Mouse (Mus musculus): ENCODE data around the gene Fam198a. TPM values are rescaled to one million over a fixed set of nuclear protein-coding genes. Genes with fewer than 3 reads are reported as not detected.
A peak's percentile ranks its signal among the peaks of the same experiment; 100 is the strongest.

Fam198a gene
- total and polyA plus RNA-seq, 2 experiments: 4.0 to 4.4 TPM

- no peaks in the 10 kb centered on the region for H3K36me3 ChIP-seq (ENCODE audit: control insufficient read depth, insufficient read depth, low read length)
- H3K27ac ChIP-seq (replicated peaks; ENCODE audit: insufficient read depth, low read depth, low read length): peak overlapping the region; percentile 90
- no peaks in the 10 kb centered on the region for H3K27me3 ChIP-seq (ENCODE audit: control insufficient read depth, insufficient read depth, low read length)
- WGBS: 45% methylated on average over 7 of the region's 7 CpGs
- H3K9ac ChIP-seq (ENCODE audit: low read depth, low read length): peak overlapping the region; percentile 18; the same call in 1 of the 2 replicates
- TF ChIP-seq POLR2A (IDR thresholded peaks at IDR 0.05; ENCODE audit: extremely low read depth, insufficient read depth, low read length): no peak
- peaks cover 16% of the 10 kb centered on the region; the same call in 1 of the 2 replicates for H3K79me2 ChIP-seq (ENCODE audit: control insufficient read depth, insufficient read depth, low read length)
- no peak overlapping the region for H3K4me3 ChIP-seq (ENCODE audit: insufficient read depth, low read depth, low read length)
- peak; percentile 68 for DNase-seq (ENCODE audit: extremely low read depth, low read depth, low spot score)
- H3K4me1 ChIP-seq (ENCODE audit: control insufficient read depth, insufficient read depth, low read length): peaks cover 7% of the 10 kb centered on the region
Observed at GRCm38 (mm10) chr9:121911196-121911595, 39.6 kb upstream of the Fam198a start.

- Histone ChIP-seq H3K27ac (replicated peaks; ENCODE audit: insufficient read depth, low read depth, low read length) (peak overlapping the region; percentile 90), H3K4me3 (ENCODE audit: insufficient read depth, low read depth, low read length) (peak overlapping the region; percentile 67), H3K27me3 (ENCODE audit: control insufficient read depth, insufficient read depth, low read length) (no peaks in the 10 kb centered on the region), H3K36me3 (ENCODE audit: control insufficient read depth, insufficient read depth, low read length) (no peaks in the 10 kb centered on the region), H3K79me2 (ENCODE audit: control insufficient read depth, insufficient read depth, low read length) (peaks cover 16% of the 10 kb centered on the region; the same call in 1 of the 2 replicates), H3K9ac (ENCODE audit: low read depth, low read length) (peak overlapping the region; percentile 94), H3K4me1 (ENCODE audit: control insufficient read depth, insufficient read depth, low read length) (peaks cover 4% of the 10 kb centered on the region; the same call in 1 of the 2 replicates)
- 40% methylated on average over 4 of the region's 4 CpGs for WGBS
- peak; percentile 90 for DNase-seq (ENCODE audit: extremely low read depth, low read depth, low spot score)
- TF ChIP-seq POLR2A (IDR thresholded peaks at IDR 0.05; ENCODE audit: extremely low read depth, insufficient read depth, low read length) (0 out of 2 replicates have a peak, but pooled peaks have one; percentile 25), CTCF (IDR thresholded peaks at IDR 0.05; ENCODE audit: low read depth, low read length) (no peak)
Observed at GRCm38 (mm10) chr9:121912786-121913185, 38.0 kb upstream of the Fam198a start.

GRCm38 (mm10) chr9:121914226-121914757 lies 36.5 kb upstream of the Fam198a start:
- Histone ChIP-seq H3K27me3 (ENCODE audit: control insufficient read depth, insufficient read depth, low read length) (no peaks in the 10 kb centered on the region), H3K36me3 (ENCODE audit: control insufficient read depth, insufficient read depth, low read length) (no peaks in the 10 kb centered on the region), H3K27ac (replicated peaks; ENCODE audit: insufficient read depth, low read depth, low read length) (peak overlapping the region; percentile 90), H3K9ac (ENCODE audit: low read depth, low read length) (peak overlapping the region; percentile 94), H3K4me1 (ENCODE audit: control insufficient read depth, insufficient read depth, low read length) (peaks cover 5% of the 10 kb centered on the region; the same call in 1 of the 2 replicates), H3K4me3 (ENCODE audit: insufficient read depth, low read depth, low read length) (peak overlapping the region; percentile 67), H3K79me2 (ENCODE audit: control insufficient read depth, insufficient read depth, low read length) (peaks cover 16% of the 10 kb centered on the region; the same call in 1 of the 2 replicates)
- no peak for TF ChIP-seq CTCF (IDR thresholded peaks at IDR 0.05; ENCODE audit: low read depth, low read length)
- TF ChIP-seq POLR2A (IDR thresholded peaks at IDR 0.05; ENCODE audit: extremely low read depth, insufficient read depth, low read length): no peak
- no peak for DNase-seq (ENCODE audit: extremely low read depth, low read depth, low spot score)
- 31% methylated on average over 8 of the region's 8 CpGs for WGBS

- H3K36me3 ChIP-seq (ENCODE audit: control insufficient read depth, insufficient read depth, low read length): no peaks in the 10 kb centered on the region
- TF ChIP-seq CTCF (IDR thresholded peaks at IDR 0.05; ENCODE audit: low read depth, low read length): no peak
- no peak for TF ChIP-seq POLR2A (IDR thresholded peaks at IDR 0.05; ENCODE audit: extremely low read depth, insufficient read depth, low read length)
- peak overlapping the region; percentile 94 for H3K9ac ChIP-seq (ENCODE audit: low read depth, low read length)
- H3K79me2 ChIP-seq (ENCODE audit: control insufficient read depth, insufficient read depth, low read length): peaks cover 16% of the 10 kb centered on the region; the same call in 1 of the 2 replicates
- H3K27ac ChIP-seq (replicated peaks; ENCODE audit: insufficient read depth, low read depth, low read length): peak overlapping the region; percentile 90
- peaks cover 6% of the 10 kb centered on the region; the same call in 1 of the 2 replicates for H3K4me1 ChIP-seq (ENCODE audit: control insufficient read depth, insufficient read depth, low read length)
- peak; percentile 68 for DNase-seq (ENCODE audit: extremely low read depth, low read depth, low spot score)
- WGBS: 42% methylated on average over 10 of the region's 10 CpGs
- peak overlapping the region; percentile 67 for H3K4me3 ChIP-seq (ENCODE audit: insufficient read depth, low read depth, low read length)
- no peaks in the 10 kb centered on the region for H3K27me3 ChIP-seq (ENCODE audit: control insufficient read depth, insufficient read depth, low read length)
Observed at GRCm38 (mm10) chr9:121915056-121915455, 35.7 kb upstream of the Fam198a start.

GRCm38 (mm10) chr9:121916102-121916501 lies 34.7 kb upstream of the Fam198a start, which contains the start of gene Cyp8b1:
Cyp8b1 (minus strand) TSS chr9:121916305.
- no peaks in the 10 kb centered on the region for H3K36me3 ChIP-seq (ENCODE audit: control insufficient read depth, insufficient read depth, low read length)
- H3K4me1 ChIP-seq (ENCODE audit: control insufficient read depth, insufficient read depth, low read length): peaks cover 6% of the 10 kb centered on the region; the same call in 1 of the 2 replicates
- H3K27ac ChIP-seq (replicated peaks; ENCODE audit: insufficient read depth, low read depth, low read length): peak within 1 kb of the TSS; percentile 90
- H3K27me3 ChIP-seq (ENCODE audit: control insufficient read depth, insufficient read depth, low read length): no peaks in the 10 kb centered on the region
- 22% methylated on average over 8 of the region's 8 CpGs for WGBS
- DNase-seq (ENCODE audit: extremely low read depth, low read depth, low spot score): peak; percentile 97
- peak within 1 kb of the TSS; percentile 67 for H3K4me3 ChIP-seq (ENCODE audit: insufficient read depth, low read depth, low read length)
- peak within 1 kb of the TSS; percentile 94 for H3K9ac ChIP-seq (ENCODE audit: low read depth, low read length)
- H3K79me2 ChIP-seq (ENCODE audit: control insufficient read depth, insufficient read depth, low read length): peaks cover 16% of the 10 kb centered on the region; the same call in 1 of the 2 replicates
- TF ChIP-seq CTCF (IDR thresholded peaks at IDR 0.05; ENCODE audit: low read depth, low read length) (0 out of 2 replicates have a peak, but pooled peaks have one; percentile 12), POLR2A (IDR thresholded peaks at IDR 0.05; ENCODE audit: extremely low read depth, insufficient read depth, low read length) (peak; percentile 96)

GRCm38 (mm10) chr9:121919027-121919501 lies 31.7 kb upstream of the Fam198a start:
- Histone ChIP-seq H3K36me3 (ENCODE audit: control insufficient read depth, insufficient read depth, low read length) (no peaks in the 10 kb centered on the region), H3K4me1 (ENCODE audit: control insufficient read depth, insufficient read depth, low read length) (peaks cover 9% of the 10 kb centered on the region), H3K79me2 (ENCODE audit: control insufficient read depth, insufficient read depth, low read length) (peaks cover 16% of the 10 kb centered on the region; the same call in 1 of the 2 replicates), H3K27me3 (ENCODE audit: control insufficient read depth, insufficient read depth, low read length) (no peaks in the 10 kb centered on the region), H3K4me3 (ENCODE audit: insufficient read depth, low read depth, low read length) (no peak overlapping the region), H3K9ac (ENCODE audit: low read depth, low read length) (no peak overlapping the region), H3K27ac (replicated peaks; ENCODE audit: insufficient read depth, low read depth, low read length) (no peak overlapping the region; the same call in 1 of the 2 replicates)
- no peak for TF ChIP-seq CTCF (IDR thresholded peaks at IDR 0.05; ENCODE audit: low read depth, low read length)
- no peak for TF ChIP-seq POLR2A (IDR thresholded peaks at IDR 0.05; ENCODE audit: extremely low read depth, insufficient read depth, low read length)
- peak; percentile 58 for DNase-seq (ENCODE audit: extremely low read depth, low read depth, low spot score)
- 69% methylated on average over 10 of the region's 10 CpGs for WGBS

Measured in liver, adult 2 months (tissue).